Mouse (Mus musculus) left cerebral cortex, postnatal 25 days (tissue): ENCODE results near the gene Cmip. TPM values are rescaled to one million over a fixed set of nuclear protein-coding genes. Genes with fewer than 3 reads are reported as not detected.

Experiments used
- DNase-seq, 2 experiments: peaks; one replicate each; pipeline ENCODE4 v3.0.0; 2022; ENCODE audit warnings: low spot score in 2 of 2, mixed read lengths in 1 of 2
- intact Hi-C: fragments of 180-260 bp; cut with DNase I; formaldehyde crosslinking; loops from one replicate; pipeline ENCODE4 v1.15.1; 2025
- total RNA-seq, 2 experiments: library from RNA; stranded (reverse); gene quantifications; 2 replicates each; pipeline ENCODE4 v1.2.3; 2021

The Cmip gene
- total RNA-seq, 2 experiments from 2014 or later = 325 to 362 TPM

DNA sequence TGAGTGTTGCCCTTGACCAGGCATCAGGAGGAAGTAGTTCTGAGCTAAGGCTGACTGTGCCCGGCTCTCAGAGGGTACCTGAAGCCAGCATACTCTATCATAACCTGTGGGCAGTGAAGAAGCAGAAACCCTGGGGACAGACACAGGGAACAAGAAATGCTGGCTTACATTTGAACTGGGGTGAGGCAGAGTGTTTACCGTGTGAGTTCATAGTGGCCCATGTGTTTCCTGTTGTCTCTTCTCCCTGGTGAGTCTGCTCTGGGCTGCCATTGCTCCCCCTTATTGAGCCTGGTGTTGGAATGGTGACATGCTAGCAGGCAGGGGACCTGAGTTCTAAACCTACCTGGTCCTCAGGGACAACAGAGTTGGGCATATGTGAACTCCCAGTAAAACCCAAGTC is 81.8 kb downstream of the Cmip start:
- DNase-seq = no peak
- intact Hi-C loops = no loop called here

DNA sequence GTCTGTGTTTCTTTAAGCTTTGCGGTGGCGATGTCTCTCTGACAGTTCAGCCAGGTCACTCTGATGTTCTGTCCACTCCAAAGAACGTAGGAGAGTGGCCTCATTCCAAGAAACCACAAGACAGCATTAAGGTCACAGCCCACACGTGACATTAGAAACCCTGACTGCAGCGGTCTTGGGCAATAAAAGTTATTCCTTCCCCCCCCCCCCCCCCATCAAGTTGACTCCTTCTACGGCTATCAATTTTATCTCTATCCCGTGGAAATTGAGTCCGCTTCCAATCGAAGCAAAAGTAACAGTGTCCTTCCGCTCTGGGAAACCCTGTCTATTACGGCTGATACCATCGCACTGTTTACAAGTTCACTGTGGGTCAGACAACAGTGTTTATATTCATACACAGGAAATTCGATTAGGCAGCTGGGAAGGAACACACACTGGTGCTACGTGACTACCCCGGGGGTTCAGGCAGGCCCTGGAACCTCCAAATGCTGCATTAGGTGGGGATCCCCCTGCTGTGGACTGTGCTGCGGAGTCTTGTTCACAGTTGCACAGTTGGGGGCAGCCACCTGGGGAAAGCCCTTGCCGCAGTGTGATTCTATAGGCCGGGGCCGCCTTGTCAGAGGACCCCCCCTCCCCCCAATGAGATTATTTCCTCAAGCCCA is 82.6 kb downstream of the Cmip start:
- no peak for DNase-seq
- intact Hi-C loops = no loop called here

DNA sequence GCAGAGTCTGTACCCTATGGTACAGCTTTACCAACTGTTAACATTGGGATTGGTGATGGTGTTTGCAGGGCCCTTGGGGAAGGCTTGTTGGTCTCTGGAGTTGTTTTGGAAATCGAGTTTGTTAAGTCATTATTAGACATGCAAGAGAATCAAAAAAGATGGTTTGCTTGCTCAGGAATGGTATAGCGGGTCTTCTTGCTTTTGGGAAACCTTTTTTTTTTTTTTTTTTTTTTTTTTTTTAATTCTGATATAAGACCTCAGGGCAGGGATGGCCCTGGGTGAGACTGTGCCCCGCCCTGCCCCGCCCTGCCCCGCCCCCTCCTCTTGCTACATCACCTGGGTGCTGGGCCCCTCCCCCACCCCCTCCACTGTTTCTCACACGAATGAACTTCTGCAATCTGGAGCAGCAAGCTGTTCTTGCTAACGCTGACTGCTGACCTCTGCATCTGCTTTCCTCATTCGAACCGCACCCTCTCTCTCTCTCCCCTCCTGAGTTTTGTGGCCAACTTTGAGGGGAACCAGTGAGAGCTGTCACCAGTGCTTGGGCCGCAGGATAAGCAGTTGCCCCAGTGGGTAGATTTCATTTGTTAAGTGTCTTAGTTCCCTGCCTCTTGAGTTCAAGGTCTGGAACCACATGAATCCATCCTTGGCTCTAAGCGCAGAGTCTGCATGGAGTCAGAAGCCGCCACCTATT is 83.2 kb downstream of the Cmip start:
- intact Hi-C loops = no loop called here
- no peak for DNase-seq

DNA sequence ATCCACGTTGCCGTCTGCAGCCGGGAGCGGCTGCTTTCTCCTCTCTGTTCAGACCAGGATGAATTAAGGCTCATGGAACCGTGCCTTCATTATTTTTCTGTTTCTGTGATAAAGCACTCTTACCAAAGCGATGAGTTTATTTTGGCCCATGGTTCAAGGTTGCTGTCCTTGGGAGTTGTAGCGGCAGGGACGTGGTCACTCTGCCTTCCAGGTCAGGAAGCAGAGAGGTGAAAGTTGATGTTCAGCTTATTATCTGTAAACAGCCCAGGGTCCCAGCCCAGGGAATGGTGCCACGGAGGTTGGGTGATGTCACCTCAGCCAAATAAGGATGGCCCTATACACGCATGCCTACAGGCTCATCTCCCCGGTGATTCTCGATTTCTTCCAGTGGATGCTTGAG is 83.9 kb downstream of the Cmip start:
- DNase-seq = no peak
- intact Hi-C loops = no loop called here

DNA sequence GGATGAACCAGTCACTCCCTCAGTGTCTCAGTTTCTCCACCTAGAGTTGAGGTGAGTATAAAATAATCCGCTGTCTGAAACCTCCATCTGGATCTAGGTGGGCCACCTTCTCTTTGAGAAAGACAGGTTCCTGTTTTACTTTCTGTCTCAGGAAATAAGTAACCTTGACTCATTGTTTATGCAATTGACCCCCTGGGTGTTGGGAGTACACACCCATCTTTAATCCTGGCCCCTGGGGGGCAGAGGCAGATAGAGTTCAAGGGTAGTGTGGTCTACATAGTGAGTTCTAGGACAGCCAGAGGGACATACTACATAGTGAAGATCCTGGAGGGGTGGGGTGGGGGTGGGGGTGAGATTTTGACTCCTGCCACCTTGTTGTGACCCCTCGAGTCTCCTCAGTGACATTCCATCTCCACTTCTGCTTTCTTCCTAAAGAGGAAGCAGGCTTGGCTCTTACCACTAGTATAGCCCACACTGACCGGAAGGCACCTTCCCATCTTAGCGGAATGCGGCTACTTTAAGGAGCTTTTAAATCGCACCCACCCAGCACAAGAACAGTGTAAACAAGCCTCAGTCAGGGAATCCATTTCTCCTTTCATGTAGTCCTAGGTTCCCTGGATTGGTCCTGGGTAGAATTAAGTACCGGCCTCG is 86.0 kb downstream of the Cmip start:
- no peak for DNase-seq
- intact Hi-C loops = no loop called here

DNA sequence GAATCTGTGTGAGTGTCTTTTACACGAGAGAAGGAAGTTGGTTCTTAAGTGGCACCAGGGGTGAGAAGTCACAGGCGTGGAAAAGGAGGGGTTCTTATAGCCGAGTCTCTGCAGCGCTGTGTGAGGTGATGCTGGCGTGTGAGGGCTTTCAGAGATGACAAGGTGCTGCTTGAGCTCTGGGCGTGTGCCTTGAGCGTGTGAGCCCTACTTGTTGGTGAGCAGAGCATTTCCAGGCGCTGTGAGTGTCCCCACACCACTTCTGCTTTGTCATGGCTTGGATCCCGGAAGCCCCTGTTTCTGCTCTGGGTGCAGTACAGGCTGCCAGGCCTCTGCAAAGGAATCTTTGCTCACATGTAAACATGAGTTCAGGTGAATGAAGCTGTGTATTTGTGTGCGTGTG is 86.6 kb downstream of the Cmip start:
- no peak for DNase-seq
- intact Hi-C loops = no loop called here

DNA sequence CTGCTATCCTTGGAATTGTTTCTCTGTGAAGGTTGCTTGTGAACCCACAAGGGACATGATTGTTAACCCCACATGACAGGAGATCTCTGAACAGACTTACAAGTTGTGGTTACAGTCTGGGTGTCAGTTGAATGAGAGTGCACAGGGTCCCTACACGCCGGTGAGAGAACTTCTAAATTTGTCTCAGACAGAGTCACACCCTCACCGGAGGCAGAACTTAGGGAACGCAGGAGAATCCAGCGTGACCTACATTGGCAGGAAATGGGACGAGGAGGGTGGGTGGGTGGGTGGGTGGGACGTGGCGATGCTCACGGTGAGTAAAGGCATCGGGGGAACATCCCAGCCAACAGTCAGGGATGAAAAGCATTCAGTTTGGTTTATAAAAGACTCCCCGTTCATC is 88.0 kb downstream of the Cmip start:
- intact Hi-C loops = no loop called here
- DNase-seq = peak in 1 of 2 experiments; percentile 68

DNA sequence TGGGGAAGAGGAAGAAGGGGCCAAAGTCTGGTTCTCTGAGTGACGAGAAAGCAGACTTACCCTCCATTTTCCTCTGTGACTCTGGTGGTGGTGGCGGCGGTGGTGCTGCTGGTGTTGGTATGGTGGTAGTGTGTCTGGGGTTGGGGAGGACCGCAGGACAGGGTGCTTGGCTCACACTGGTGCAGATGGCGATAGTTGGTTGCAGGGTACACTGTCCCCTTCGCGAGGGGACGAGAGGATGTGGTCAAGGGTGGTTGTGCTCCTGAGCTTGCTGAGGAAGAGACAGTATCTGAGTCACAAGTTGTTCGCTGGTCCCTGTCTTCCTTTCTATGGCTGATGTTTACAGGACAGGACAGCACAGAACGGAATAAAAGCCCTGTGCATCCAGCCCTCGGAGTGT is 88.5 kb downstream of the Cmip start:
- DNase-seq = no peak
- intact Hi-C loops = no loop called here

DNA sequence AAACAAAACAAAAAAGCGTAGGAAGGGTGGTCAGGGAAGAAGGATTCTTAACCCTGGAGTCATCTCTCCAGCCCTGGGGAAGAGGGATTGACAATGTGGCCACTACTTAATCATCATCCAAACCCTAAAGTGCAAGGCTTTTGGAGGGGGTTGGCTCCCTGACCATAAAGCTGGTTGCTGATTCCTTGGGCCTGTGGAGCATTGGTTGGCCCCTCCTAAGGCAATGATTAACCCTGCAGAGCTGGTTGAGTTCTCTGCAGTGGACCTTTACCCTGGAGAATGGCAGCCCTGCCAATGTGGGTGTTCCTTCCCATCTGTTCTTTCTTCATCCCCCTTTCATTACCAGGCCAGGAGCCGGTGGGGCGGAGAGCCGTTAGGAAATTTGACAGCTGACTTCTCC is 90.7 kb downstream of the Cmip start:
- no peak for DNase-seq
- intact Hi-C loops = no loop called here

DNA sequence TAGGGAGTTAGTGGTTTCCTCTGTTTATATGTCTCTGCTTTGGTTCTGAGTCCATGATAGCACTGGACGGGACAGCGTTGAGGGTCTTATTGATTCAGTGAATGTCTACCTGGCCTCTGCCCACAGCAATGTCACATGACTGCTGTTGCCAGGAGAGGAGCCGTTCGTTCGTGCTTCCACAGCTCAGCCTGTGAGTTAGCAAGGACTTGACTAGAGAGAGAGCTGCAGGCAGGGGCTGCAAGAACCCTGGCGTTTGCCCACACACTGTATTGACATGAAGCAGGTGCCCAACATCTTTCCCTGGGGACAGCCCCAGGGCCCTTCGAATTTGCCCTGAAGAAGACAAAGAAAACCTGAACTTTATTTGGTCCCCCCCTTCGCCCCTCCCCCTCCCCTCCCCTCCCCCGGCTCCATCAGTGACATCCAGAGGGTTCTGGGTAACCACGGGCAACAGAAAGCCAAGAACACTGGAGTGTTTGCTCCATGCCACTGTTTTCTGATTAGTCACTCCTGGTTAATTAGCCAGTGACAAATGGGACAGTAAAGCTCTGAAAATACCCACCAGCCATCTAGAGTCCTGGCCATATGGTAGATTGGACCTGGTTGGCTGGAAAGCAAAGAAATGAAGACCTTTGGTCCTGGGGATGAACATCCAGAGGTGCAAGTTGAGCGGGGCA is 92.0 kb downstream of the Cmip start:
- DNase-seq = no peak
- intact Hi-C loops = no loop called here

DNA sequence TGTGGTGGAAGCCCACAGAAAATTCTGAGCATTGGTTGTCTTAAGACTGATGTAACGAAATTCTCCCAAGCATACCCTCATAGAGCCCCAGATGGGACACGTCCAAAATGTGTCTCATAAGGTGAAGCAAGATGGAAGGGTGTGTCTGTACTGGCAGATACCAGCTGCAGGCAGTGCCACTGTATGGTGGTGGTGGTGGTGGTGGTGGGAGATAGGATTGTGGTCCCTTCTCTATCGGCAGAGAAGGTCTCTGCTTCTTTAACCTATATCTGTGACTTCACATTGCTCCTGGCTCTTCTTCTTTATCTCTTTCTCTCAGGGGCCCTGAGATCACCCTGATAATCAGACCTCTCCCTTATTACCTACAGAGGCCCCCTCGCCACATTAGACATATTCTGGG is 92.7 kb downstream of the Cmip start:
- intact Hi-C loops = no loop called here
- DNase-seq = no peak

DNA sequence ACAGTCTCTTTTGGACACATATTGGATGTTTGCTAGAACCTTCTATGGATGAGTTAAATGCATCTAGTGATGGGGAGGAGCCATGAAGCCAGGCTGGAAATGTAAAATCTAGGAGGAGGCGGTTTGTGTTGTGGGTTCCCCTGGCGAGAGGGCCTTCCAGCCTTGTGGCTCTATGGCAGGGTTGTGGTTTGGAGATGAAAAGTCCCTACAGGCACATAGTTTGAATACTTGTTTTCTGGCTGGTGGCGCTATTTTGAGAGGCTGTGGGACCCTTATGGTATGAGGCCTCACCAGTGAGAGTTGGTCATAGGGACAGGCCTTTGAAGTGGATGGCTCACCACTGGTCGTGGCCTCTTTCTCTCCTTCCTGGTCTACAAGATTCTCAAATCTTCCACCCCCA is 95.2 kb downstream of the Cmip start:
- DNase-seq = no peak
- intact Hi-C loops = no loop called here

DNA sequence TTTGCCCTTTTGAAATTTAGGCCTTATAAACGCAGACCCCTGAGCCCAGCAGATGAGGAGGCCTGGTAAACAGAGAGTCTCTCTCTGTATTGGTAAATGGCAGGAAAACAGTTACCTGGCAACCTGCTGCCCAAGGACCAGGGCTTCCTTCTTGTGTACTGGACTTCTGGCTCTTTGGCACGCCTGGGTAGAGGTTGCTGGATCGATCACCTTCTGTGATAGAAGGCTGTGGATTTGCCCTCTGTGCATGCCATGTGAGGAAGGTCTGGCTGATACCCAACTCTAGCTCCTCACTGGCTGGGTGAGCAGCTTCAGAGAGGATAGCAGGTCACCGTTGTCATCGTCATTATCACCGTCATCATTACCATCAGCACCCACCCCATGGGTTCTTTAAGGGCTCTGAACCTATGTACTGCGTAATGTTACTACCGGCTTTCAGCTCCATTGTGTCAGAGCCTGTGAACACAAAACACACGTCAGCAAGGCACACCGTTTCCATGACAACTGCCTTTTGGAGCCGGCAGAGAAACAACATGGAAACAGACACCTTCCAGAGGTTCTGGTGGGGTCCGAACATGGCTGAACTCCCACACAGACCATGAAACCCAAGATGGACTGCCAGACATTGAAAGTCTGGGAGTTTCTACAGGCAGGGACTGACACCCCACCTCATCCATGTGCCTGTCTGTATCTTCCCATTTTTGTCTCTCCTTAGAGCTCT is 98.4 kb downstream of the Cmip start:
- intact Hi-C loops = no loop called here
- peak in 1 of 2 experiments; percentile 68 for DNase-seq

DNA sequence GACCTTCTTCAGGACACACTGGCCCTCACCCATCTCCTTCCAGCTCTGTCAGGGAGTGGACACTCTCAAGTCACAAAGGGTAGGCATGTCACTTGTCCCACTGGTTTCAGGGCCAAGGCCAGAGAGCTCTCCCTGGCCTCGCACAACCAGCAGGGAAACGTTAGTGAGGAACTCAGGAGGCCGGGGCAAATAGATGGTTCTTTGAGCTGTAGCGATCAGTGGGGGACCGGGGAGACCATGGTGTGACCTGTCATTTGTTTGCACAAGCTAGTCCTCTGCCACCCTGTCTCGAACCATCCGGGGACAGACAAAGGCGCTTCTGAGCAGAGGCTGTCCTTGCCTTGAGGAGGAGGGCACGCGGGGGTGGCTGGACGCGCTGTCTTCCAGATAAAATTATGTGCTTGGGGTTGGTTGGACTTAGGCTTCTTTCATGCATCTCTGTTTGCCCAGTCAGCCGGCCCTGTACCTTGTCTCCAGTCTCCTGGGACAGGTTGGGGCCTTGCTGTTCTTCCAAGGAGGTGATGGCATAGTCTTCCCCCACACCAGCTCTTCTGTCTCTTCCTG is 99.3 kb downstream of the Cmip start:
- no peak for DNase-seq
- intact Hi-C loops = no loop called here

DNA sequence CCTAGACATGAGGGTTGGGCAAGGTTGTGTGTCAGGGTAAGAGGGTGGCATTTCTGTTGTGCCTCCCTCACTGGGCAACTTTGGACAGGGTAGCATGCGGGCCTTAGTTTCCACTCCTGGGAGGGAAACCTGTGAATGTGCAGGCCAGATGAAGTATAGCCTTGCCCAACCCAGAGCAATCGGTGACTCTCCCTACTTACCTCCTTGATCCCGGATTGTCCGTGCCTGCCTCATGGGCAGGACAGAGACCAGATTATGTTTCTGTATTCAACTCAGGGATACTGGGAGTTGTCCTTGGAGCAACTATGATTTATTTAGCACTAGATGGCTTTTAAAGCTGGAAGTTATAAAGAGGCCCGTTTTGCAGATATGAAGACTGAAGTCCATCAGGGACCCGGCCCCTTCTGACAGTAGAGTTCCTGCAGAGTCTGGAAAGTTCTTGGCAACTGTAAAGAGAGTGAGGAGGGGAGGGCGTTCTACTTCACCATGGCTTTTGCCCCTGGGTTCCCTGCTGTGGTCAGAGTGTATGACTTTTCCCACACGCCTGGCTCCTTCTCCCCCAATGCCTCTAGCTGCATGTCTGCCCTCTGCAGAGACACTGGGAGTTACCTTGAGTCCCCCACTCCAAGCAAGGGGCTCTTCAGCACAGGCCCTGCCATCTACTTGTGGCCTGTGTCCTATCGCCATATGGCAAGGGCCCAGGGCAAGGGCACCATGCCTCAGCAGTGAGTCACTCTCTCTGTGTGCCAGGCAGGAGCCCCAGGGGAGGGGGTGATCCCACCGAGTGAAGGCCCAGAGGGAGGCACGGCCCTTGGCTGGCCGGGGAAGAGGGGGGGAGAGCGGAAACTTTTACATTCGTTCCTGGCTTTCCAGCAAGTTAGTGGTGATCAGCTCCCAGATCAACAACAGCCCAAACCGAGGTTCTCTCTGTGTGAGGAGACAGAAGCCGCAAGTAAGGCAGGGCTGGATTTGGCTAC is 100.9 kb downstream of the Cmip start:
- intact Hi-C loops = no loop called here
- DNase-seq = no peak

DNA sequence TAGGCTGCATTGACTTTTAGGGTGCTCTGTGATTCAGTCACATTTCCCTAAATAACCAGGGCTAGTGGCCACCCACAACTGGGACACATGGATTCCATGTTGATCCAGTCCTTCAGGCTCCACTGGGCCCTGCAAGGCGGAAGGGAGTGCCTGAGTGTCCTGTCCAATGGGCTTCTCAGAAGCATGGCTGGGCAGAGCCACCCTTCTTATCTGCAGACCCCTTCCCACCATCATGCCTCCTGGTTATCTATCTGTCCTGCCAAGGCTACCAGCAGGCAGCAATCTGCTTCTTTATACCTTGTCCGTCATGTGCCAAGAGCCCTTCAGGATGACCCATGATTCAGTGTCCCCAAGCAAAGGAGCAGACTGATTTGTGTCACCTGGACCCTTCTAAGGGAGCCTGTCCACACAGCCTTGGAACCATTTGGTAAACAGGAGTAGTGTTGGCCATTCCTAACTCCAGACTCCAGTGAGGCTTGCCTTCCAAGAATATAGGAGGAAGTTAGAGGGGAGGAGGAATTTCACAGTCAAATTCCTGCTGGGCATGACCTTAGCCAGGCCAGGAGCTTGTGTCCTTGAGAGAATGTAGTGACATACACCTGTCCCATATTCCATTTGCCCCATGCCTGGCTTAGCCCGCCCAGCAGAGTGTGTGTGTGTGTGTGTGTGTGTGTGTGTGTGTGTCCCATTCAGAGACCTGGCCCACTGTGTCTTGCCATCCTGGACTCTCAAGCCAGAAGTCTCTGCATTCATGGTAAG is 103.5 kb downstream of the Cmip start:
- DNase-seq = no peak
- intact Hi-C loops = no loop called here

DNA sequence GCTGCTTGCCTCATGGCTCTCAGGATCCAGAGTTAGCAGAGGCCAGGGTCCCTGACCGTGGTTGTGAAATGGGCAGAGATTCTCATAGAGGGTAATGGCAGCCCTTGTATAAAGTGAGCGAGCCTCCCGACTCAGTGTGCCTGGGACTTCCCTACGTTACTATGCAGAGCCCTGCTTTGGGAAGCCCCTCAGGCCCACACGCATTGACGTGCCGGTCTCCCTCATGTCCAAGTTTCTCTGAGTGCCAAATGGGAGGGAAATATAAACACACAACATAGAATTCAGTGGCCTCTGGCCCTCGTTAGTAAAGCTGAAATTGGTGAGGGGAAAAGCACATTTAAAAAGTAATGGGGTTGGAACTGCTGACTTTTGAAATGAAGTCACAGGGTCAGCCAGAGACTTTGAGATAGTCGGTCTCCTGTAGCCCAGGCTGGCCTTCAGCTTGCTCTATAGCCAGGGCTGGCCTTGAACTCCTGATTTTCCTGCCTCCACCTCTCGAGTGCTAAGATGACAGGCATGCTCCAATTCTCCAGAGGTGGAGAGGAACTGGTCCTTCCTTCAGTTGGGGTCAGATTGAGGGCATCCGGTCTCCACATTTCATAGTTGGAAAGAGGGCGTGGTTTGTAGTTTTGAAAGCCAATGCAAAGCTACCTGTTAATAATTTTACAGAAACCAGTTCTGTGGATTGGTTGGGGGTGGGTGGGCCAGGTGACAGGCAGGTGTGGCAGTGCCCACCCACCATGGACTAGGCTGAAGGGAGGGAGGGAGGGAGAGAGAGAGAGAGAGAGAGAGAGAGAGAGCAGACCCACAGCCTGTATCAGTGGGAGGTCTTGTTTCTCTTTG is 105.0 kb downstream of the Cmip start:
- intact Hi-C loops = no loop called here
- no peak for DNase-seq
